Mouse (Mus musculus): ENCODE measurements around the gene Kcnq2. TPM values are rescaled to one million over a fixed set of nuclear protein-coding genes. Genes with fewer than 3 reads are reported as not detected.

The Kcnq2 gene
- polyA plus RNA-seq, 1 experiment from 2014 or later: 41.7 TPM

GRCm38 (mm10) chr2:181144675-181145074 lies 9.6 kb upstream of the Kcnq2 start:
- Histone ChIP-seq H3K9ac (no peak overlapping the region), H3K27me3 (peaks cover 40% of the 10 kb centered on the region), H3K4me1 (peaks cover 11% of the 10 kb centered on the region), H3K9me3 (replicated peaks) (no peaks in the 10 kb centered on the region), H3K36me3 (no peaks in the 10 kb centered on the region), H3K4me3 (no peak overlapping the region), H3K4me2 (replicated peaks) (no peak overlapping the region), H3K27ac (no peak overlapping the region)
- 78% methylated on average over 2 of the region's 2 CpGs for WGBS
- no peak for ATAC-seq (ENCODE audit: low FRiP score)

DNA sequence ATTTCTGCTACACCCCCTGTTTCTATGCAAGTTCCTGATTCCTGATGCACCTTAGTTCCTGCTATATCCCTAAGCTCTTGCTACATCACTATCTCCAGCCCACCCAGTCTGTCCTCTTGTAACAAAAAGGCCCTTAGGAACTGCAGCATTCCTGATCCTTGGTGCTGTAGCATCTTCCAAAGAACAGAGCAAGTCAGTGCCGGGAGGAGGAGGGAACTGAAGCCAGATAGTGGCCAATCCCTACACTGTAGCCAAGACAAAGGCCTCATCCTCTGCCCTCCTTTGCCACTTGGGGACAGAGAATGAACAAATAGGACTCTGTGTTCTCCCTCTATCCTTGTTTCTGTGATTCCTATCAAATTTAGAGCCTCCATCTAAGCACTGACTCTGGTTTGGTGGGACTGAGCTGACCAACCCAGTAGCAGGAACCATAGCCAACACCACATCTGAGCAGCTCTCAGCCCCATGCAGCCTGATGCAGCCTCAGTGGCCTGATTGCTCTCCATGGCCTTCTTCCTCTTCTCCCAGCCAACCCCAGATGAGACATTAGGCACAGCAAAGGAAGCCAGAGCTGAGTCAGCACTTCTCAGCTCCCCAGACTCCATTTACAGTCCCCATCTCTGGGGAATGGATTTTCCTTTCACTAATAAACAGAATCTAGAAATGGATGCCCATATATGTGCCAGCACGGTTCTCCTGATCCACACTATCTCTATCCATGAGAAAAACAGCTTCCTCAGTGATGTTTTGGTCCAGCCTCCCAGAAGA lies 8.6 kb upstream of the Kcnq2 start:
- H3K4me1 ChIP-seq: peaks cover 11% of the 10 kb centered on the region
- no peak overlapping the region for H3K27ac ChIP-seq
- no peak for ATAC-seq (ENCODE audit: low FRiP score)
- no peaks in the 10 kb centered on the region for H3K9me3 ChIP-seq (replicated peaks)
- H3K4me3 ChIP-seq: no peak overlapping the region
- no peaks in the 10 kb centered on the region for H3K36me3 ChIP-seq
- WGBS: 61% methylated on average over 2 of the region's 2 CpGs
- no peak overlapping the region for H3K9ac ChIP-seq
- peaks cover 39% of the 10 kb centered on the region for H3K27me3 ChIP-seq
- H3K4me2 ChIP-seq (replicated peaks): no peak overlapping the region

DNA sequence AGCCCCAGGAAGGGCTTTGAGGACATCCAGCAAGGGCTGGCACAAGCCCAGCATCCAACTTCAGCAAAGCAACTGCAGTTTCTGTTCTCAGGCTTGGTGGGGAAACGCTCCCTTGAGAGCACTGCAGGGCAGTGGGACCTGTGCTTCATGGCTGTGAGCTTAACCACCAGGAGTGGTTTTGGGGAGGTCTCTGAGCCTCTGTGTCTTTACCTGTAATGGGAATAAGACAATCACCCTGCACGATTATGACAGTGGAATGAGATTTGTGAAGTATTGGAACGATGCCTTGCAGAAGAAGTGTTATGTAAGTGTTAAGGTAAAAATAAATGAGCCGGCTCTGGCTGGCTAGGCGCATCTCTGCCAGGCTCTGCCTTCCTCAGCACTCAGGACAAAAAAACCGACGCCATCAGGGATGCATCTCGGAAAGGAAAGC lies 7.6 kb upstream of the Kcnq2 start:
- Histone ChIP-seq H3K4me3 (no peak overlapping the region), H3K36me3 (no peaks in the 10 kb centered on the region), H3K4me1 (peaks cover 5% of the 10 kb centered on the region; the same call in 1 of the 2 replicates), H3K4me2 (replicated peaks) (no peak overlapping the region), H3K27ac (no peak overlapping the region), H3K9ac (no peak overlapping the region), H3K27me3 (peaks cover 45% of the 10 kb centered on the region), H3K9me3 (replicated peaks) (no peaks in the 10 kb centered on the region)
- no peak for ATAC-seq (ENCODE audit: low FRiP score)
- 58% methylated on average over 8 of the region's 8 CpGs for WGBS

DNA sequence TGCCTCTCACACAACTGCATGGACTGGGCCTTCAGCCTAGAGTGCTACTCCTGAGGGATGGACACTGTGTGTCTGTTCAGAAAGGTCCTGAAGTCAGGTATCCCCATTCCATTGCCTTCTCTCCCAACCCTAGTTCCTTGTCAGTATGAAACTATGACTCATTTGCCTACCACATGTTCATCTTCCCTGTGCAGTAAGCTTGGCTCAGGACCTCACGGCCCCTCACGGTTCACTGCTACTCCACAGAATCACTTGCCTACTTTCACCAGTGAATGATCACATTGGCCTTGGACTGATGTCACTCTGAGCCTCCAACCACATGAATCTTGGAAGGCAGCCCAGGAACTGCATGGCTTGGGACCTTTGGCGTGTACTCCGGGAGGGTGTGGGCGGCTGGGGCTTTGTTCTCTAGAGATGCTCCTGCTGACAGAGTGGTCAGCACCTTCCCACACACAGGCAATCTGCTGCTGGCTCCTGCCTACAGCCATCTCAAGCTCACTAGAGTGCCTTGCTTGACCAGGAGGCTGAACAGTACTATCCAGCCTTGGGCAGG lies 4.6 kb upstream of the Kcnq2 start:
- Histone ChIP-seq H3K36me3 (no peaks in the 10 kb centered on the region), H3K9ac (no peak overlapping the region), H3K4me3 (no peak overlapping the region), H3K4me1 (peaks cover 3% of the 10 kb centered on the region; the same call in 1 of the 2 replicates), H3K9me3 (replicated peaks) (no peaks in the 10 kb centered on the region), H3K27me3 (peaks cover 53% of the 10 kb centered on the region), H3K27ac (no peak overlapping the region), H3K4me2 (replicated peaks) (no peak overlapping the region)
- ATAC-seq (ENCODE audit: low FRiP score): no peak
- 91% methylated on average over 5 of the region's 5 CpGs for WGBS

- Histone ChIP-seq H3K4me3 (no peak overlapping the region), H3K9ac (no peak overlapping the region), H3K9me3 (replicated peaks) (no peaks in the 10 kb centered on the region), H3K4me2 (replicated peaks) (no peak overlapping the region), H3K4me1 (peaks cover 16% of the 10 kb centered on the region), H3K36me3 (no peaks in the 10 kb centered on the region), H3K27ac (no peak overlapping the region), H3K27me3 (peaks cover 70% of the 10 kb centered on the region)
- 7% methylated on average over 6 of the region's 6 CpGs for WGBS
- ATAC-seq (ENCODE audit: low FRiP score): no peak
Measured at GRCm38 (mm10) chr2:181136934-181137333, 1.8 kb upstream of the Kcnq2 start.

DNA sequence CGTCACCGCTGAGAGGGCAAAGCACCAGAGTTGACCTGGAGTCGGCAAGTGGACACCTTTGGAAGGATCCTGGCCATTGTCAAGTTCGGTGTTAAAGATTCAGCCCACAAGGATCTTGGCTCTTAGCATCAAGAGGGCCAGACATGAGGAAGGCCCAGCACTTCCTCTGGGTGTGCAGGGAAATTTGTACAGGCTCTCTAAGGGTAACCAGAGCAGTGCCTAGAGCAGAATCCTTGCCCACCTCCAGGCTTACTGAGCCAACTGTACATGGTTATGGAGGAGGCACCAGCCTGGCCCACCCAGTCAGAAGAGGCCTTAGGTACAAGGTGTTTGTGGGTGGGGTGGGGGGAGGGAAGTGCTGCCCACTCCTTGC lies 332 bp upstream of the Kcnq2 start:
- peak overlapping the region; percentile 94 for H3K27ac ChIP-seq
- no peaks in the 10 kb centered on the region for H3K36me3 ChIP-seq
- peaks cover 25% of the 10 kb centered on the region for H3K4me1 ChIP-seq
- H3K4me2 ChIP-seq (replicated peaks): peak overlapping the region; percentile 80
- 8% methylated on average over 4 of the region's 4 CpGs for WGBS
- H3K4me3 ChIP-seq: peak overlapping the region; percentile 72
- ATAC-seq (ENCODE audit: low FRiP score): peak; percentile 23; the same call in 1 of the 2 replicates
- peaks cover 64% of the 10 kb centered on the region for H3K27me3 ChIP-seq
- no peaks in the 10 kb centered on the region for H3K9me3 ChIP-seq (replicated peaks)
- H3K9ac ChIP-seq: peak overlapping the region; percentile 89

DNA sequence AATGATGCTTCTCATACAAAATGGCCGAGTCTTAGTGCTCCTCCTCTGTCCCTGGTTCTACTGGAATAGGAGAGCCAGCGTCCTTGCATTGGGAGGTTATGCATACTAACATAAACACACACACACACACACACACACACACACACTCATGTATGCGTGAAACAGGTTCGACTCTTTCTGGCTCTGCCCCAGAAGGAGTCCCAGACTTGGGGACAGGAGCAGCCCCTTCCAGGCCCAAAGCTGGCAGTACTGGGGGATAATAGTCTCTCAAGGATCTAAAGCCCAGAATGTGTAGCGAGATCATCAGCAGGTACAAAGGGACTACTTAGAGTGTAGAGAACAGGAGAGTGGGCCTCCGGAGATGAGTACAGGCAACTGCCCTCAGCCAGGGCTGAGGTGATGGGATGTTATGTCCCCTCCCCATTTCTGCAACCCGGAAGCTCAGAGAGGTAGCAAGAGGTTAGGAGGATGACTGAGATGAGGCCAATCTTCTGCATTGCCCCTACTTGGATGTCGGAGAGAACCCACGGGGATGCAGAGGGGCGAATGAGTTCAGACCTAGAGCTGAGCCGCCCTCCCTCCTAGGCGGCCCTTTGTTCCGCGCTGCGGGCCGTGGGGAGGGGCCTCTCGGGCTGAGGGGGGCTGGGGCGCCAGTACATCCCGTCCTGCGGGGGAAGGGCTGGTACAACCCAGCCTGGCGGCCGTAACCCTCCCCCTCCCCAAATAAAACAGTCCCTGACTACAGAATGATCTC lies 1.1 kb downstream of the Kcnq2 start:
- H3K36me3 ChIP-seq: no peaks in the 10 kb centered on the region
- peak; percentile 92 for ATAC-seq (ENCODE audit: low FRiP score)
- H3K4me1 ChIP-seq: peaks cover 27% of the 10 kb centered on the region
- H3K27ac ChIP-seq: peak overlapping the region; percentile 94
- H3K9me3 ChIP-seq (replicated peaks): no peaks in the 10 kb centered on the region
- peaks cover 54% of the 10 kb centered on the region for H3K27me3 ChIP-seq
- H3K4me3 ChIP-seq: peak overlapping the region; percentile 72
- H3K9ac ChIP-seq: peak overlapping the region; percentile 89
- WGBS: 19% methylated on average over 12 of the region's 22 CpGs
- H3K4me2 ChIP-seq (replicated peaks): peak overlapping the region; percentile 80

- H3K27ac ChIP-seq: no peak overlapping the region
- peaks cover 22% of the 10 kb centered on the region for H3K27me3 ChIP-seq
- no peaks in the 10 kb centered on the region for H3K36me3 ChIP-seq
- WGBS: 79% methylated on average over 4 of the region's 4 CpGs
- no peak overlapping the region for H3K9ac ChIP-seq
- peaks cover 27% of the 10 kb centered on the region for H3K4me1 ChIP-seq
- H3K9me3 ChIP-seq (replicated peaks): no peaks in the 10 kb centered on the region
- no peak for ATAC-seq (ENCODE audit: low FRiP score)
- no peak overlapping the region for H3K4me3 ChIP-seq
- no peak overlapping the region for H3K4me2 ChIP-seq (replicated peaks)
Measured at GRCm38 (mm10) chr2:181130245-181130644, 4.9 kb downstream of the Kcnq2 start.

GRCm38 (mm10) chr2:181128963-181129362 lies 6.1 kb downstream of the Kcnq2 start:
- Histone ChIP-seq H3K4me2 (replicated peaks) (no peak overlapping the region), H3K4me3 (no peak overlapping the region), H3K9ac (no peak overlapping the region), H3K9me3 (replicated peaks) (no peaks in the 10 kb centered on the region), H3K4me1 (peaks cover 23% of the 10 kb centered on the region), H3K27ac (no peak overlapping the region), H3K27me3 (peaks cover 9% of the 10 kb centered on the region), H3K36me3 (no peaks in the 10 kb centered on the region)
- 81% methylated on average over 4 of the region's 4 CpGs for WGBS
- no peak for ATAC-seq (ENCODE audit: low FRiP score)

DNA sequence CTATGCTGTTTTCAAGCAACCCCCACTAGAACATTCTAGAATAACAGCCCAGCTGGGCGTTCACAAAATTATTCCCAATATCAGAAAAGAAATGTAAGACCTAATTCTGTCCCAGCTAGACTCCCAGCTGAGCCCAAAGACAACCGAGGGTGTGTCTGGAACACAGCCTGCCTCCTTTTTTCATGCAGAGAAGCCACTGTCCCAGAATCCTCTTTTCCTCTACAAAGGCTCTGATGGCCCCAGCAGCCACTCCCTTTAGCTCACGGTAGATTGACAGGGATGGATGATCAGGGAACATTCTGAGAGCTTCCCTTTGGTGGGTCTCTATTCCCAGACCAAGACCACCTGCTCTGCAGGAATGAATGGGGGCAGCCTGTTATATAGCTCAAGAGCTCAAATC lies 7.3 kb downstream of the Kcnq2 start:
- H3K4me1 ChIP-seq: peaks cover 28% of the 10 kb centered on the region
- H3K36me3 ChIP-seq: no peaks in the 10 kb centered on the region
- H3K4me2 ChIP-seq (replicated peaks): no peak overlapping the region
- H3K27me3 ChIP-seq: no peaks in the 10 kb centered on the region; the same call in 1 of the 2 replicates
- H3K9ac ChIP-seq: no peak overlapping the region
- H3K9me3 ChIP-seq (replicated peaks): no peaks in the 10 kb centered on the region
- WGBS: 36% methylated on average over 3 of the region's 3 CpGs
- no peak overlapping the region for H3K4me3 ChIP-seq
- no peak overlapping the region for H3K27ac ChIP-seq
- no peak for ATAC-seq (ENCODE audit: low FRiP score)

GRCm38 (mm10) chr2:181125726-181126455 lies 9.2 kb downstream of the Kcnq2 start:
- no peak overlapping the region for H3K4me3 ChIP-seq
- H3K4me2 ChIP-seq (replicated peaks): no peak overlapping the region
- no peak overlapping the region for H3K27ac ChIP-seq
- H3K36me3 ChIP-seq: no peaks in the 10 kb centered on the region
- WGBS: 58% methylated on average over 7 of the region's 7 CpGs
- no peak overlapping the region for H3K9ac ChIP-seq
- H3K4me1 ChIP-seq: peaks cover 32% of the 10 kb centered on the region
- H3K9me3 ChIP-seq (replicated peaks): no peaks in the 10 kb centered on the region
- no peaks in the 10 kb centered on the region for H3K27me3 ChIP-seq
- ATAC-seq (ENCODE audit: low FRiP score): no peak

- Histone ChIP-seq H3K27ac (peak overlapping the region; percentile 67), H3K27me3 (no peaks in the 10 kb centered on the region), H3K9ac (no peak overlapping the region), H3K36me3 (no peaks in the 10 kb centered on the region), H3K4me1 (peaks cover 51% of the 10 kb centered on the region), H3K4me3 (no peak overlapping the region), H3K9me3 (replicated peaks) (no peaks in the 10 kb centered on the region), H3K4me2 (replicated peaks) (no peak overlapping the region)
- ATAC-seq (ENCODE audit: low FRiP score): no peak
Measured at GRCm38 (mm10) chr2:181122642-181123041, 12.5 kb downstream of the Kcnq2 start.
